Mouse (Mus musculus) gastrocnemius, adult 18-20 months (tissue): ENCODE measurements around the gene Fam129b. TPM values are rescaled to one million over a fixed set of nuclear protein-coding genes. Genes with fewer than 3 reads are reported as not detected.
A peak's percentile ranks its signal among the peaks of the same experiment; 100 is the strongest.

ENCODE experiments used
- DNase-seq: peaks from one replicate; pipeline ENCODE4 v3.0.0; 2021; ENCODE audit warnings: low spot score
- total RNA-seq, 2 experiments: library from RNA; stranded (reverse); gene quantifications; 2 replicates each; pipeline ENCODE4 v1.2.3; 2021

Fam129b gene
- total RNA-seq, 2 experiments from 2014 or later = 4.8 to 8.2 TPM

DNA sequence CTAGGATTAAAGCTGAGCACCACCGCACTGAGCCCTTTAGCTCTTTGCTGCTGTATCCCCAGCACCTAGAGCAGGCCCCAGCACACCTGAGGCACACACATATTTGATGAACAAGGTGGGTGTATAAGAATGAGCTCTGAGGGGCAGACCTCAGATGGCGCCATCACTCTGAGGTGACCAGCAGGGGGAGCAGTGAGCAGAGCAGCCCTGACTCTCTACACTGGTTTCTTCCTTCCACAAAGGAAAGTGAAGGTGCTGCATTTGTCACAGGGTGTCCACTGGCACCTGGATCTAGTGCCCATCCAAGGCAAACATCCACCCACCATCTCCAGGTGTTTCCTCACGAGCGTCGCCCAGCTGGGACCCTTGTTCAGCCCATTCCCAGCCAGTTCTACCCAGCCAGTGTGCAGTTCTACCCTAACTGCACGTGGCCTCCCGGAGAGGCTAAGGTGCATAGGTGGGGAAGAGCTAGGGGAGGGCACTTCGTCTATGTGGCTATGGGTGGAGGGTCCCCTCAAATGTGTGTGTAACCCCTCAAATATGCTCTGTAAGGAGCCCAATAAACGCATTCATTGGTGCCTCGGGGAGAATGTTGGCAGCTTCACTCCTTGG is 16.8 kb upstream of the Fam129b start:
- DNase-seq = no peak

GRCm38 (mm10) chr2:32859622-32860012 is 16.3 kb upstream of the Fam129b start:
- DNase-seq = peak; percentile 49

GRCm38 (mm10) chr2:32860799-32861198 is 15.1 kb upstream of the Fam129b start:
- DNase-seq = no peak

GRCm38 (mm10) chr2:32863317-32863716 is 12.6 kb upstream of the Fam129b start:
- no peak for DNase-seq

DNA sequence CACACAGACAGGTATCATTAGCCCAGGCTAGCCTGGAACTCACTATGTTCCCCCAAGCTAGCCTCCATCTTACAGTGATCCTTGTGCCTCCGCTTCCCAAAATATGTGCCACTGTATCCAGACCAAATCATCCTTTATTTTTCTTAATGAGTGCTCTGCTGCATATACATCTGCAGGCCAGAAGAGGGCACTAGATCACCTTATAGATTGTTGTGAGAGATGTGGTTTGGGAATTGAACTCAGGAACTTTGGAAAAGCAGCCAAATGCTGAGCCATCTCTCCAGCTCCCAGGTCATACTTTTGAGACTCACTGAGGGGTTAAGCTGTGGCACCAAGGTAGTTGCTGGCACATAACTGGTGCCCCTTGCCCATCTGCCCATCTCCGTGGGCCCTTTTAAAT is 11.2 kb upstream of the Fam129b start:
- DNase-seq = no peak

DNA sequence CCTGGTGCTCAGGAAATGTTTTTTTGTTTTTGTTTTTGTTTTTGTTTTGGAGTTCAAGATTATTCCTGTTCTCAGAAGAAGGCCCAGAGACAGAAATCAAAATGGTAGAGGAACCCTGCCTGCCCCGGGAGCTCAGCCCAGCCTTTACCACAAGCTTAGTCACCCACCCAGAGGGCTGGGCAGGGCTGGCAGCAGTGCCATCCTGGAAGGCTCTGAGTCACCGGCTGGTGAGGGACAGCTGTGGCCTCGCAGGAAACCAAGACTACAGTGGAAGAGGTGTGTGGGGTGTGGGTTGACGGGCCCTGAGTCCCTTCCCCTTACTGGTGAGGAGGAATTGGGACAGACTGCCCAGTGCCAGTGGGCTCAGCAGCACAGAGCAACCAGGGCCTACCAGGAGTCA is 8.6 kb upstream of the Fam129b start:
- no peak for DNase-seq

- no peak for DNase-seq
These were observed 6.1 kb upstream of the Fam129b start for GRCm38 (mm10) chr2:32869721-32870274.

DNA sequence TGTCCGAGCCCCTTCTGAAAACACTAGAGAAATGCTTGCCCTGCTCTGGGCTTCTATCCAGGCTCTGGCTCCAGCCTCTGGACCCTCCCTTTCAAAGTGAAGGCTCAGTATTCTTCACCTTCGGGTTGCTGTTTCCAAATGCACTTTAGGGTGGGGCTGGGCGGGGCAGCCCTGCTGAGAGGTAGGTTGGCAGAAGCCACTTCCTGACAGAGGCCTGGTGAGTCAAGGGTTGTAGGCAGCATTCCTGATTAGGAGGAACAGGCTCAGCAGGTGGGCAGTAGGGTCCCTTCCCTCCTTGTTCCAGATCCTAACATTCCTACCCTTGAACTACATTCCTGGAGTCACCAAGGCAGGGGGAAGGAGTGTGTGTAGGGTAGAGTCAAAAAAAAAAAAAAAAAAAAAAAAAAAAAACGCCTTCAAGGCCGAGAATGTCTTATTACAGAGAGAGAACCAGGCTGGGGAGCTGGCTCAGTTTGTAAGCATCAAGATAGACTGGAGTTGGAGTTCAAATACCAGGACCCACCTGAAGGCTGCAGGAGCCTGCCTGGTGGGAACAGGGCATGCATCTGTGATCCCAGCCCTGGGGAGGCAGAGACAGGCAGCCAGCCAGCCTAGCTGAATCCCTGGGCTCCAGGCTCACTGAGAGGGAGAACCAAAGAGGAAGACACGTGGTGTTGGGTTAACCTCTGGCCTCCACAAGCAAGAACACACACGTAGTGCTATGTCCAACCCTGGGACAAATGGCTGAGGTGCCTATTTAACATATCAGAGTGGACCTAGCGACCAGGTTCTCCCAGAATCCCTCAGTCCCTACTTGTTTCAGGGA is 5.4 kb upstream of the Fam129b start:
- no peak for DNase-seq

- DNase-seq = no peak
These were observed 1.8 kb upstream of the Fam129b start for GRCm38 (mm10) chr2:32874070-32874469.

DNA sequence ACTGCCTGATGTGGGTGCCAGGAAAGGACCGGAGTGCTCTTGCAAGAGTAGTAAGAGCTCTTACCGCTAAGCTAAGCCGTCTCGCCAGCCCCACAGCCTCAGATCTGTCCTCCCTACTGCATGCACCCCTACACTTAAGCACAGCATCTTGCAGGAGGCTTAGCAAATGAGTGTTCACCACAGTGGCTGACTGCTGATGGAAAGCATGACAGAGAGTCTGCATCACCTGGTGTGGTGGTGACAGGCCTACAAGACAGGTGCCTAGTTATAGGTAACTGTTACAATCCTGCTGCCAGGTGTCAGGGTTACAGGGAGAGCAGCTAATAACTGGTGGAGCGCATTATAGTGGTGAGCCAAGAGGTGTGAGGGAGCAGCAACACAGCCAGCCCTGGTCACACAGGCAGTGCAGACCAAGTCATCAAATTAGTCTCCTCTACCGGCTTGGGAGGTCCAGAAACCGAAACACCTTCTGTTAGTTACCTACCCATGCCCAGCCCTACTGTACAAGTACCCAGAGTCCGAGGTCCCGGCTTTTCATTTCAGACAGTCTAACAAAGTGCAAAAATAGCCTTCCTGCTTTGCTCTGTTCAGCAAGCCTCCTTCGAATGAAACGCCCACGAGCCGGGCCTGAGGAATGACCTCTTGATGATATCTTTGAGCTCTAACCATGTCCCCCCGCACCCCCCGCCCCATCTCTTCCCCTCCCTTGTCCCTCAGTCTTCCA is 801 bp upstream of the Fam129b start:
- DNase-seq = no peak

- no peak for DNase-seq
These were observed 782 bp downstream of the Fam129b start for GRCm38 (mm10) chr2:32876490-32877302.

GRCm38 (mm10) chr2:32877303-32877702 is 1.4 kb downstream of the Fam129b start:
- no peak for DNase-seq

- no peak for DNase-seq
These were observed 2.0 kb downstream of the Fam129b start for GRCm38 (mm10) chr2:32877761-32878393.

DNA sequence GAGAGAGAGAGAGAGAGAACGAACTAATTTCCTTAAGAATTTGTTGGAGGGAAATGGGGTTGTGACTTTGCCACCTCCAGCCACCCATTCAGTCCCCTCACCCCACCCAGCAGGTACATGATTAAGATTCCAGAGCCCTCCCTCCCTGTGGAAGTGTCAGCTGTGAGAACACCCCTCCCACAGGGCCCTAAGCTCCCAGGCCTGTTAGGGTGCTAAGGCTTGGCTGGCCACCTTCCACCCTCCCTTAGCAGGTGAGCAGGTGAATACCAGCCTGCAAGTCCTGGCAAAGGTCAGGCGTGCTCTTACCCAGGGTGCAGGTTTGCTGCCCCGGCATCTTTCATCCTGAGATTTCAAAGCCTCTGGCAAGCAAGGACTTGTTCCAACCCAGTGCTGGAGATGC is 2.5 kb downstream of the Fam129b start:
- no peak for DNase-seq

DNA sequence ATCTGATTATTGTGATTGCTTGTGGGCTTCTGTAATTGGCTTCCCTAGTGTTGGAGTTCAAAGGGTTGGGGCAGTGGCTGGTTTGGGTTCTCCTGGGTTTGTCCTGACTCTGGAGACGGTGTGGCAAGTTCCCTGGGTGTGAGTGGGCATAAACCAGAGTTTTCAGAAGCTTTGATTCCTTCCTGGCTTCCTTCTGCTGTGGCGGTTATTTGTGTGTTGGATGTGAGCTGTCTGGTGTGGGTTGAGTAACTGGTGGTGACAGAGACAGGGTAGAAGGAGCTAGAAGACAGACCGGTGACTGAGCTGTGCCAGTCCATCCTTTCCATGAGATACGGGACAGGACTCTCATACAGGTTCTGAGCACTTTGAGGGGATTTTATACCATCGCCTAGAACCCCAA is 3.7 kb downstream of the Fam129b start:
- DNase-seq = no peak

GRCm38 (mm10) chr2:32881054-32881453 is 5.1 kb downstream of the Fam129b start:
- DNase-seq = no peak

DNA sequence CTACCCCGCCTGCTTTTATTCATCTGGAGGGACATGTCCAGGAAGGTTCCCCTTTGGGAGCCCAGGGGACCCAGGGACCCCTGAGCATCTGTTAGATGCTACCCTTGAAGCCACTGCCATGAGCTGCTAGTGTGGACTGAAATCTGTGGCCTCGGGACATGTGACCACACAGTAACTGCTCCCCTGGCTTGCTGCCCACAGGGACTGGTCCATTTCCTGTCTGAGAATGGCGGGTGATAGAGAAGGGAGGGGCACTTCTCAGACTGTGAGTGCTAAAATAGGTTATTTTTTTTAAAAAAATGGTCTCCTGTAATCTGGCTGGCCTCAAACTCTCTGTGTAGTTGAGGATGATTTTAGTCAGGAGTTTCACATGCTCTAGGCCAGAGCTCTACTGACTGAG is 5.8 kb downstream of the Fam129b start:
- DNase-seq = peak; percentile 75

- no peak for DNase-seq
These were observed 6.5 kb downstream of the Fam129b start for GRCm38 (mm10) chr2:32882283-32883043.

- no peak for DNase-seq
These were observed 8.8 kb downstream of the Fam129b start for GRCm38 (mm10) chr2:32884745-32885144.

DNA sequence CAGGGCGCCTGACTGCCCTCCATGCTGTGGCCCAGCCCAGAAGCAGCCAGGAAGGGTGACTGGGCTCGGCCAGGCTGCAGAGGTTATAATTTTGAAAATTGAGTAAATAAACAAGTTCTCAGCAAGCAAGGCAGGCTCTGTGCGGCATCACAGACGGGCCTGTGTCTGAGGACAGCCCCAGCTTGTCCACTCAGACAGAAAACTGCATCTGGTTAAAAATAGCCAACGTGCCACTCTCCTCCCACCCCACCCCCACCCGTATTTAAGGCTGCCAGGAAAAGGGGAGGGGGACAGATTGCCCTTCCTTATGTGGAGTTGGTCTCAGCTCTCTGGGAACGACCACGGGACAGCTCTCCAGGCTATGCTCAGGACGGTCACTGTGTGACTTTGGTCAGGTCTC is 12.1 kb downstream of the Fam129b start:
- DNase-seq = no peak
